Mouse (Mus musculus): Measurements from ENCODE around the gene Sec24d.

Gene Sec24d

DNA sequence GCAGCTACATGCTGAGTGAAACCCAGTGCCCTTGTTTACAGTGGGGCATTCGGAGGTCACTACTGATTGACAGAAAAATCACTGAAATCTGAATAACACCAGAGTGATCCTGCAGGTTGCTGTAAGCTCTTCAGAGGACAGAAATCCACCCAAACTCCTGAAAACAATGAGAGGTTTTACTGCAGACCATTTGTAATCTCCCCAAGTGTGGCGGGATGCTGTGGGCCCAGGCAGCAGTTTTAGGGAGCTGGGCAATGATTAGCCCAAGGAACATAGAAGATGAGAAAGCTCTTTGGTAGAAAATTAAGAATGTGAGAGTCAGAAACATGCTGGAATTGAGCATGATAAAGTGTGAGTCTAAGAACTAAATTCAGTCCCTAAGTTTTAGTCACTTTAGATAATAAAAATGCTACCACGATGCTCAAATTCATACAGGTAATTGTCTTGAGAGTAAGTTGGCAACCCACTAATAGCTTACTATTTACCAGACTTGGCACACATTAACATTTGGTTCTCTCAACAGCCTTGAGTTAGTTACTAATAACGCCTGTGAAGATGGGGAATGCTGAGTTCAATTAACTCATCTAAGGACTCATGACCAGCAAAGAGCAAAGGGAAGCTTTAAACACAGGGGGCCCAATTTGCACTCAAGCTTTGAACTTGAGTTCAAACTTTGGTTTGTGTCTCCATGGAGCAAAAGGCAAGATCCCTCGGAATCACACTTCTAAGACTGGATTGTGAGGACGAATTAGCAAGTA, 144.7 kb downstream of the Sec24d start:
- no peak for DNase-seq

DNA sequence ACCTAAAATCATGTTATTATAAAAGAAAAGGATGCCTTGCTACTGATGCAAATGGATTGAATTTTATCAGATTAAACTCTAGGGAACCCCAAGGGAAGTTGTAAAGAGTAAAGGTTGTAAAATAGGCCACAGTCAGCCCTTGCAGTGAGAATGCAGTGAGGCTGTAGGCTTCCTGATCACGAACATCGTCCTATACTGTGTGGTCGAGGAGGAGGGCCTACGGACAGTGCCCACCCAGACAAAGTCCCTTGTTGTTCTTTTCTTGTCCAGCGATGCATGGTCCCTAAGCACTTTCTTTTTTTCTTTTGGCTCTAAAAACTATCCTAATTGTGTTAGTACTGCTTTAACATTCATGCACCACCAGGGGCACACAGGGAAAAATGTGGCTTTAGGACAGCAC, 145.9 kb downstream of the Sec24d start:
- DNase-seq, result no peak
